Mouse (Mus musculus): ENCODE measurements around the gene Lipt2.

GRCm38 (mm10) chr7:100148586-100148985 lies 10.5 kb upstream of the Lipt2 start:
- TF ChIP-seq CTCF (IDR thresholded peaks at IDR 0.05; ENCODE audit: control insufficient read depth, insufficient read depth, low read length), result no peak
- no peak for TF ChIP-seq POLR2A (IDR thresholded peaks at IDR 0.05; ENCODE audit: borderline replicate concordance, control insufficient read depth, low read depth, low read length)

Data from bone marrow, adult 2 months (tissue).